Mouse (Mus musculus) midbrain, postnatal 0 days (tissue): ENCODE data around the gene Zfhx3. TPM values are rescaled to one million over a fixed set of nuclear protein-coding genes. Genes with fewer than 3 reads are reported as not detected.

Experiments
- ATAC-seq: fragments of 200-750 bp; cut with Nextera tagmentation; 2 replicates; pipeline ENCODE4 v1.8.0; 2017; ENCODE audit warnings: moderate number of reproducible peaks, mild to moderate bottlenecking, moderate TSS enrichment, moderate library complexity; ENCODE audit not compliant: low FRiP score
- DNase-seq: peaks from one replicate; pipeline ENCODE4 v3.0.0-alpha.2; 2015; ENCODE audit warnings: low spot score
- H3K27ac ChIP-seq: fragments of 300-500 bp; sonication (generic); 2 replicates; pipeline ENCODE4 v1.5.1; 2014; ENCODE audit warnings: low read depth, mild to moderate bottlenecking, low read length, mixed read lengths
- H3K27me3 ChIP-seq: fragments of 300-500 bp; sonication (generic); 2 replicates; pipeline ENCODE4 v1.6.1; 2014; ENCODE audit warnings: low read length, control low read depth, mixed read lengths; ENCODE audit not compliant: insufficient read depth
- H3K36me3 ChIP-seq: fragments of 300-500 bp; sonication (generic); 2 replicates; pipeline ENCODE4 v1.6.1; 2014; ENCODE audit warnings: low read length, control low read depth, mixed read lengths; ENCODE audit not compliant: insufficient read depth
- H3K4me1 ChIP-seq: fragments of 300-500 bp; sonication (generic); 2 replicates; pipeline ENCODE4 v1.6.1; 2014; ENCODE audit warnings: mild to moderate bottlenecking, control low read depth, antibody characterized with exemption, low read length, mixed read lengths; ENCODE audit not compliant: insufficient read depth
- H3K4me2 ChIP-seq: fragments of 300-500 bp; sonication (generic); 2 replicates; pipeline ENCODE4 v1.6.1; 2014; ENCODE audit warnings: low read depth, mild to moderate bottlenecking, low read length, mixed read lengths; ENCODE audit not compliant: poor library complexity, severe bottlenecking
- H3K4me3 ChIP-seq: fragments of 300-500 bp; sonication (generic); 2 replicates; pipeline ENCODE4 v1.5.1; 2014; ENCODE audit warnings: low read depth, mild to moderate bottlenecking, low read length, moderate library complexity
- H3K9ac ChIP-seq: fragments of 300-500 bp; sonication (generic); replicated peaks from 2 replicates; pipeline ENCODE4 v1.6.1; 2014; ENCODE audit warnings: mild to moderate bottlenecking, low read length, moderate library complexity, mixed read lengths; ENCODE audit not compliant: poor library complexity, severe bottlenecking
- H3K9me3 ChIP-seq: fragments of 300-500 bp; sonication (generic); 2 replicates; pipeline ENCODE4 v1.6.1; 2016; ENCODE audit warnings: low read length, control low read depth
- CTCF ChIP-seq: IDR thresholded peaks from 2 replicates; pipeline ENCODE4 v1.5.1; 2016; ENCODE audit warnings: antibody characterized with exemption, mild to moderate bottlenecking
- WGBS: fragments of 180-500 bp; shearing (Covaris S2); extraction: QIAGEN DNeasy Blood & Tissue Kit; methylation state at CpG from one replicate; pipeline ENCODE4 v1.1.7; 2014; 5-methylcytosine and 5-hydroxymethylcytosine counted together
- polyA plus RNA-seq: library from polyadenylated mRNA; unstranded; fragments of >200 nt; fragmentation: Nextera tagmentation; extraction: Ambion mirVana; gene quantifications from 2 replicates; pipeline ENCODE4 v1.2.1, GENCODE M21; 2015
- total RNA-seq: library from RNA; depleted of rRNA; stranded (reverse); fragments of >200 nt; gene quantifications from 2 replicates; pipeline ENCODE4 v1.2.3, GENCODE M21; 2014

Gene Zfhx3
- total and polyA plus RNA-seq, 2 experiments from 2014 or later, result 33.1 to 44.5 TPM

GRCm38 (mm10) chr8:108578388-108578787 lies 635.9 kb downstream of the Zfhx3 start:
- H3K27ac ChIP-seq, result 0 out of 2 replicates have a peak overlapping the region, but pooled peaks have one; percentile 28
- no peak for ATAC-seq
- no peak overlapping the region for H3K4me3 ChIP-seq
- no peaks in the 10 kb centered on the region for H3K36me3 ChIP-seq
- no peak overlapping the region for H3K9ac ChIP-seq
- no peak for DNase-seq
- TF ChIP-seq CTCF, result no peak
- H3K9me3 ChIP-seq, result no peaks in the 10 kb centered on the region
- WGBS, result 34% methylated on average over 10 of the region's 10 CpGs
- peaks cover 4% of the 10 kb centered on the region; the same call in 1 of the 2 replicates for H3K4me1 ChIP-seq
- H3K4me2 ChIP-seq, result no peak overlapping the region
- H3K27me3 ChIP-seq, result no peaks in the 10 kb centered on the region

GRCm38 (mm10) chr8:108579808-108580207 lies 637.4 kb downstream of the Zfhx3 start:
- Histone ChIP-seq H3K4me2 (no peak overlapping the region), H3K27me3 (no peaks in the 10 kb centered on the region), H3K4me1 (peaks cover 4% of the 10 kb centered on the region; the same call in 1 of the 2 replicates), H3K4me3 (no peak overlapping the region), H3K27ac (no peak overlapping the region), H3K36me3 (no peaks in the 10 kb centered on the region), H3K9me3 (no peaks in the 10 kb centered on the region), H3K9ac (no peak overlapping the region)
- TF ChIP-seq CTCF, result no peak
- ATAC-seq, result no peak
- 64% methylated on average over 9 of the region's 9 CpGs for WGBS
- DNase-seq, result no peak

GRCm38 (mm10) chr8:108580364-108580763 lies 637.9 kb downstream of the Zfhx3 start:
- Histone ChIP-seq H3K4me2 (no peak overlapping the region), H3K27ac (no peak overlapping the region), H3K9ac (no peak overlapping the region), H3K27me3 (no peaks in the 10 kb centered on the region), H3K9me3 (no peaks in the 10 kb centered on the region), H3K4me3 (no peak overlapping the region), H3K4me1 (peaks cover 4% of the 10 kb centered on the region; the same call in 1 of the 2 replicates), H3K36me3 (no peaks in the 10 kb centered on the region)
- DNase-seq (no peak), ATAC-seq (no peak)
- TF ChIP-seq CTCF, result no peak
- WGBS, result 97% methylated on average over 5 of the region's 5 CpGs

GRCm38 (mm10) chr8:108581557-108581956 lies 639.1 kb downstream of the Zfhx3 start:
- H3K27ac ChIP-seq, result no peak overlapping the region
- peaks cover 4% of the 10 kb centered on the region; the same call in 1 of the 2 replicates for H3K4me1 ChIP-seq
- ATAC-seq (no peak), DNase-seq (no peak)
- no peaks in the 10 kb centered on the region for H3K36me3 ChIP-seq
- no peak overlapping the region for H3K4me3 ChIP-seq
- 68% methylated on average over 6 of the region's 6 CpGs for WGBS
- H3K9ac ChIP-seq, result no peak overlapping the region
- no peak for TF ChIP-seq CTCF
- H3K9me3 ChIP-seq, result no peaks in the 10 kb centered on the region
- no peaks in the 10 kb centered on the region for H3K27me3 ChIP-seq
- H3K4me2 ChIP-seq, result no peak overlapping the region

GRCm38 (mm10) chr8:108582251-108582650 lies 639.8 kb downstream of the Zfhx3 start:
- Histone ChIP-seq H3K9ac (no peak overlapping the region), H3K4me2 (no peak overlapping the region), H3K27ac (no peak overlapping the region), H3K27me3 (no peaks in the 10 kb centered on the region), H3K9me3 (no peaks in the 10 kb centered on the region), H3K4me3 (no peak overlapping the region), H3K4me1 (peaks cover 4% of the 10 kb centered on the region; the same call in 1 of the 2 replicates), H3K36me3 (no peaks in the 10 kb centered on the region)
- ATAC-seq, result no peak
- TF ChIP-seq CTCF, result no peak
- WGBS, result 79% methylated on average over 3 of the region's 3 CpGs
- DNase-seq, result no peak

GRCm38 (mm10) chr8:108583261-108583660 lies 640.8 kb downstream of the Zfhx3 start:
- no peak for TF ChIP-seq CTCF
- Histone ChIP-seq H3K4me1 (no peaks in the 10 kb centered on the region), H3K27me3 (no peaks in the 10 kb centered on the region), H3K4me3 (no peak overlapping the region), H3K9me3 (no peaks in the 10 kb centered on the region), H3K27ac (no peak overlapping the region), H3K9ac (no peak overlapping the region), H3K36me3 (no peaks in the 10 kb centered on the region), H3K4me2 (no peak overlapping the region)
- DNase-seq, result no peak
- WGBS, result 92% methylated on average over 4 of the region's 4 CpGs
- ATAC-seq, result no peak
